Mouse (Mus musculus) CD4-positive helper T cell, adult 2 months (primary cell): ENCODE measurements at regions not wholly inside any gene's neighbourhood (a gene's known extent, or its start where the extent isn't known, plus 50 kb on each side); places are given as distances from the start of the nearest gene placed in this dataset.
A peak's percentile ranks its signal among the peaks of the same experiment; 100 is the strongest.

Experiments used
- DNase-seq: peaks from one replicate; pipeline ENCODE4 v3.0.0-alpha.2; 2012; ENCODE audit warnings: low read depth, missing footprints, low spot score

GRCm38 (mm10) chr9:40617676-40618062, 52.7 kb upstream of the Gm21915 start:
- no peak for DNase-seq

DNA sequence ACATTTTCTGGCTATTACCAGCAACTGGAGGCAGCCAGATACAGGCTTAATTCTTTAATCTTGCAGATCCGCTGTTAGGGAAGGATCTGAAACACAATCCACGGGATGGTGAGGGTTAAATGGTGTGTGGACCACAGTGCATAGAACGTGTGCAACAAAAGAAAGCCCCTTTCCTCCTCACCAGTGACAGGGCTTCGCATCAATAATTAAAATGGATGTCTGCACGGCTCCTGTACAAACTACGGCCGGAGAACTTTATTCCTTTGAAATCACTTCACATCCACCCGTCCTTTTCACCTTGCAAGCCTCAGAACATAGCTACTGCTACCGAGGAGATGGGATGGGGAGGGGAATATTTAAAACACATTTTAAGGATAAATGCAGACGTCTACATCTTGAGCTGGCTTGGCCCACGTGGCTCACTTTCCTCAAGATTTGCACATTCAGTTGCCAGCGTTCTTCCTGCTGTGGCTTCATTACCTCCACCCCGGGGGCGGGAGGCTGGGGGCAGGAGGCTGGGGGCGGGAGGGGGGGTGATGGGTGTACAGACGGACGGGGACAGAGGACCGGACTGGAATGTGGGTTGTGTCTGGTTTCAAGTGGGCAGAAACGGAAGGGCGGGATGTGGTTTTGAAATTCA, 53.3 kb upstream of the Gm21915 start:
- DNase-seq: no peak

- peak; percentile 55 for DNase-seq
These were observed 53.9 kb upstream of the Gm21915 start for GRCm38 (mm10) chr9:40616426-40617035.

- DNase-seq: no peak
These were observed 54.5 kb upstream of the Gm21915 start for GRCm38 (mm10) chr9:40615891-40616290.

- no peak for DNase-seq
These were observed 56.3 kb upstream of the Gm21915 start for GRCm38 (mm10) chr9:40614071-40614470.

DNA sequence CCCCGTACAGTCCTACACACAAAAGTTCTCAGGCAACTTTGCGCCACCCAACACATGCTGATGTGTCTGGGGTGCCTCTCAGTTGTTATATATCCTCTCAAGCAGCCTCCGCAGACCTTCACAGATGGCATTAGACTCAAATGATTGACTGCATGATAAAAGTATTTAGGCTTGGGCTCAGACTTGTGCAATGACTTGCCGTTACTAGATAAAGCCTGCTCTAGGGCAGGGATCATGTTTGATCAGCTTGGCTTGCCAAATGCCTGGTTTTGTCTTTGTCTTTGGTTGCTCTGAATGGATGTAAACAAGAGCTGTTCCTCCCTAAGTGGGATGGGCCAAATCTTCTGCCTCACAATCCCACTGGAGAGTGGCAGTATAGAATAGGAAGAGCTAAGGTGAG, 57.2 kb upstream of the Gm21915 start:
- DNase-seq: no peak

- no peak for DNase-seq
These were observed 57.7 kb upstream of the Gm21915 start for GRCm38 (mm10) chr9:40612755-40613154.

GRCm38 (mm10) chr9:40612312-40612711, 58.1 kb upstream of the Gm21915 start:
- DNase-seq: peak; percentile 34

DNA sequence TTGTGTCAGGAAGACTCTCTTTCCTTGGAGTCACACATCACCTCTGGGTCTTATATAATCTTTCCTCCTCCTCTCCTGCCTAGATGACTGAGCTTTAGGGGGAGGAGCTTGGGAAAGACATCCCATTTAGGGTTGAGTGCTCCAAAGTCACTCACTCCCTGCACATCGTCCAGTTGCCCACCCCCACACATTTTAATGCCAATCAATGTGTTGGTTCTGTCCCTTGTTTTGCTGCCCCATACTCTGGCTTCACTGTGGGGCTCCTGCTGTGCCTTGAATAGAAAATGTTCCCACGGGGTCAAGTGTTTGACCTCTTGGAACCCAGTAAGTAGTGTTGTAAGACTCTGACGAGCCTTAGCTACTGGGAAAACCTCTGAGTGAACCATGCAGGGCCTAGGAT, 58.8 kb upstream of the Gm21915 start:
- no peak for DNase-seq

DNA sequence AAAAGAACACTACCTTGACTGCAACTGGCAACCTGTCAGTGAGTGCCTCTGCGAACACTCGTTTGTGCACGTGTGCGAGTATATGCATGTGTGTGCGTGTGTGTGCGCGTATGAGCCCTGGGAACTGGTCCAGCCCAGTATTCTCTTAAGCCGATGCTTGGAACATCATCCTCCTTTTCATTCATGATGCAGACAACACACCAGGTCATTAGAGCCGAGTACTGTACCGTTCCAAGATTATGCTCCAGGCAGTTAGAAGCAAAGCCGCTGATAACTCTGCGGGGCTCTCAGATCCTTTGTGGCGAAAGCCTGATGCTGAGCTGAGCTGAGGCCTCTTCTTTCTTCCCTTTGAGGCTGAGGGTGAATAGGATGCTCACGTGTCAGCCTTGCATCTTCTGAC, 61.8 kb upstream of the Gm21915 start:
- DNase-seq: no peak

DNA sequence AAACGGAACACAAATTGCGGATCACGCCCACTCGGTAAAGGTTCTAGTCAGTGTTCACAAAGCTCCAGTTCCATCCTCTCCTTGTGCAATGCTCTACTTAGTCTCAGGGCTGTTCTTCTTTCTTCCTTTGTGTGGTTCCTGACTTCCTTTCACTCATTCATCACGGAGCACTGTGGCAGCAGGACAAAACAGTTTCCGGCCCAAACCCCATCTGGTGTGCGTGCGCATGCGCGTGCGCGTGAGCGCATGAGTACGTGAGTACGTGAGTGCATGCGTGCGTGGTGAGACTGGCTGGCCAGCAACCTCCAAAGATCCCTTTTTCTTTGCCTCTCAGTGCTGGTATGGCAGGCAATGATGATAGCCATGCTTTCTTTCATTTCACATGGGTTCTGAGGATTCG, 62.5 kb upstream of the Gm21915 start:
- peak; percentile 24 for DNase-seq

DNA sequence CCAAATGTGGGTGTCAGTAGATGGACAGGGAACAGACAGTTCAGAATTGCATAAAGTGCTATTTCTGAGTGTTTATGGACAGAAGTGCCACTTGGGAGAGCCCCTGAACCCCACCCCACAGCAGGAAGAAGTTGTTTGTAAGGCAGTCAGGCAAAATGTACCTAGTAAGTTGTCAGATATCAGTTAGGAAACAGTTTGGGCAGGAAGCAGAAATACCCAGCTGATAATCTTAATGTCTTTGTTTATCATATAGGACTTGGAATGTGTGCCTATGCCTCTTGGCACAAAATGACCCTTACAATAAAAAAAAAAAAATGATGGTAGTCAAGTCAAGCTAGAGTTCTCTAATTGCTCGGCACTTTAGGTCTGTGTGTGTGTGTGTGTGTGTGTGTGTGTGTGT, 66.9 kb upstream of the Gm21915 start:
- no peak for DNase-seq

DNA sequence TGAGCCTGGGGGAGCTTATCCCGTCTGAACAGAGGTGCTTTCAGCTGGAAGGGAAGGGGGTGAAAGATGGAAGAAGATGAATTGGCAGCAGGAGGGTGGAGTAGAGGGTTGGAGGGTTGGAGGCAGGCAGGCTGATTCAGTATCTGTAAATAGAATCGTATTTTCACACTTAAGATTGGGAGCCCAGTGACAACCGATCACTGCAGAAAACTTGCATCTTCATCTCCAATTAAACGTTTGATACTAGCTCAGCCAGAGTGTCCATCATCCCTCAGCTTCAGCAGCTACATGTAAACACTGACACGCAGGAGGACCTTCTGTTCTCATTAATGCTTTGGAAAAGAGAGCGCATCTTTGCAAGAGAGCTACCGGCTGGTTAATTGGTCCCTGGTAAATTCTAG, 67.2 kb upstream of the Gramd1b start:
- no peak for DNase-seq

DNA sequence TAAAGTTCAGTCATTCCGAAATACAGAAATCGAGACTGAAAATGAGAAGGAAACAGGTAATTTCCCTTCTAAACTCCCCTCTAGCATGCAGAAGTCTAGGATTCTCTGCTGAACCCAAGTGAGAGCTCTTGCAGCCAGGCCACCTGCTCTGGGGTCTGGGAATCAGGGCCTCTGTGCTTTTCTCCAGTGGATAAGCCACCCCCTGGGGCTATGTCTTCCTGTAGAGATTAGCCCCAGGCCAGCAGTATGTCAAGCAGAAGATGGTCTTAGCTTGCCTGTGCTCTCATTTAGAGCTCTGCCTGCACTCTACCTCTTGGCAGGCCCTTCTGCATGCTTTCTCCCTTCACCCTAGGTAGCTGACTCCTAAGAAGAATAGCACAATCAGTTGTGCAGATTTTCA, 56.2 kb upstream of the Gramd1b start:
- no peak for DNase-seq

GRCm38 (mm10) chr9:40586581-40586980, 55.4 kb upstream of the Gramd1b start:
- DNase-seq: no peak

GRCm38 (mm10) chr9:40583554-40583953, 52.4 kb upstream of the Gramd1b start:
- peak; percentile 47 for DNase-seq

DNA sequence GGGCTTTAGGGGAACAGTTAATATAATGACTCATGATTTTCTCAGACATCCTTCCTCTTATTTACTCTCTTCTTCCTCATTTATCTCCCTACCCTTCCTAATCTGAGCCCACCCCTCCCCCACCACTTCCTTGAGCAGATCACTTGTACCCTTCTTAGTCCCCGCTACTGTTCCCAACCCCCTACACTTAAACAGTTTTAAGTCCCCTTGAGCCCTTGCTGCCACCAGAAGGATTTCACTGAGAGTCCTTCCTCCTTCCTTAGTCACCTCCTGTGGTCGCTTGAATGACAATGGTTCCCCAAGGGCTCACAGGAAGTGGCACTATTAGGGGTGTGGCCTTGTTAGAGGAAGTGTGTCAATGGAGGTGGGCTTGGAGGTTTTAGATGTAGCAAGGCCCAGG, 50.7 kb upstream of the Gramd1b start:
- no peak for DNase-seq
